Mouse (Mus musculus) CD4-positive helper T cell, adult 2 months (primary cell): ENCODE results near the gene Cfd.
A peak's percentile ranks its signal among the peaks of the same experiment; 100 is the strongest.

Experiments used
- DNase-seq: peaks from one replicate; pipeline ENCODE4 v3.0.0-alpha.2; 2012; ENCODE audit warnings: low read depth, missing footprints, low spot score

The Cfd gene

GRCm38 (mm10) chr10:79890670-79891069 is at the start of gene Cfd:
Gene Cfd, plus strand, starts transcription at chr10:79890853.
- no peak for DNase-seq

GRCm38 (mm10) chr10:79842322-79842721 is 48.3 kb upstream of the Cfd start:
- no peak for DNase-seq

GRCm38 (mm10) chr10:79843476-79843875 is 47.2 kb upstream of the Cfd start:
- DNase-seq: no peak

GRCm38 (mm10) chr10:79846553-79846952 is 44.1 kb upstream of the Cfd start:
- DNase-seq: no peak

- peak; percentile 52 for DNase-seq
Observed at GRCm38 (mm10) chr10:79849941-79850628, 40.6 kb upstream of the Cfd start.

- no peak for DNase-seq
Observed at GRCm38 (mm10) chr10:79851653-79852052, 39.0 kb upstream of the Cfd start.

- peak; percentile 46 for DNase-seq
Observed at GRCm38 (mm10) chr10:79852107-79852789, 38.4 kb upstream of the Cfd start.

- no peak for DNase-seq
Observed at GRCm38 (mm10) chr10:79852827-79853226, 37.8 kb upstream of the Cfd start.

- DNase-seq: peak; percentile 68
Observed at GRCm38 (mm10) chr10:79853392-79853791, 37.3 kb upstream of the Cfd start.

- DNase-seq: peak; percentile 100
Observed at GRCm38 (mm10) chr10:79853860-79854795, 36.5 kb upstream of the Cfd start, which contains the start of gene Ptbp1. Gene Ptbp1, plus strand, starts transcription at chr10:79854427.

- peak; percentile 88 for DNase-seq
Observed at GRCm38 (mm10) chr10:79854801-79855541, 35.7 kb upstream of the Cfd start.

GRCm38 (mm10) chr10:79855558-79856184 is 35.0 kb upstream of the Cfd start:
- peak; percentile 63 for DNase-seq

GRCm38 (mm10) chr10:79856280-79856679 is 34.4 kb upstream of the Cfd start:
- no peak for DNase-seq

GRCm38 (mm10) chr10:79856704-79857451 is 33.8 kb upstream of the Cfd start:
- peak; percentile 18 for DNase-seq

- DNase-seq: peak; percentile 75
Observed at GRCm38 (mm10) chr10:79857452-79857811, 33.2 kb upstream of the Cfd start.

GRCm38 (mm10) chr10:79857894-79858293 is 32.8 kb upstream of the Cfd start:
- no peak for DNase-seq

GRCm38 (mm10) chr10:79858416-79859074 is 32.1 kb upstream of the Cfd start:
- DNase-seq: no peak

- no peak for DNase-seq
Observed at GRCm38 (mm10) chr10:79859116-79859515, 31.5 kb upstream of the Cfd start.

GRCm38 (mm10) chr10:79860079-79860911 is 30.4 kb upstream of the Cfd start:
- no peak for DNase-seq
